Mouse (Mus musculus) bone marrow macrophage, adult 2 months (primary cell): Measurements from ENCODE around the gene Ksr2.

ENCODE experiments used
- CTCF ChIP-seq: IDR thresholded peaks from 2 replicates; pipeline ENCODE4 v1.5.1; 2012; ENCODE audit warnings: low read depth, mild to moderate bottlenecking, low read length, moderate library complexity
- POLR2A ChIP-seq: IDR thresholded peaks from 2 replicates; pipeline ENCODE4 v1.6.1; 2012; ENCODE audit warnings: mild to moderate bottlenecking, low read depth, low read length, borderline replicate concordance

- TF ChIP-seq CTCF: no peak
- no peak for TF ChIP-seq POLR2A
Measured at GRCm38 (mm10) chr5:117455546-117455945, 41.7 kb downstream of the Ksr2 start.
